Mouse (Mus musculus) adrenal gland, postnatal 25 days (tissue): ENCODE results near the gene Cyp11a1. TPM values are rescaled to one million over a fixed set of nuclear protein-coding genes. Genes with fewer than 3 reads are reported as not detected.

Experiments used
- DNase-seq: peaks from one replicate; pipeline ENCODE4 v3.0.0; 2021; ENCODE audit warnings: mixed read lengths
- long read RNA-seq: library from polyadenylated mRNA; stranded (forward); transcript quantifications from one replicate; pipeline ENCODE4 v2.0.0, GENCODE M21; 2021
- total RNA-seq: library from RNA; stranded (reverse); gene quantifications from 2 replicates; pipeline ENCODE4 v1.2.3, GENCODE M21; 2021

Gene Cyp11a1
- total RNA-seq, result 6,596 and 7,089 TPM in 2 replicates
- long read RNA-seq, transcript Cyp11a1-201 (9 exons, 2,120 nt), result major isoform, 6,067 of 10,879 reads
- long read RNA-seq, transcript Cyp11a1-204 (4 exons, 3,439 nt), result minor isoform, 10 of 10,879 reads
- long read RNA-seq, partial matches to known transcripts, result 781 of 10,879 reads
- long read RNA-seq, other reads (novel, unspliced or antisense), result 4,021 of 10,879 reads

DNA sequence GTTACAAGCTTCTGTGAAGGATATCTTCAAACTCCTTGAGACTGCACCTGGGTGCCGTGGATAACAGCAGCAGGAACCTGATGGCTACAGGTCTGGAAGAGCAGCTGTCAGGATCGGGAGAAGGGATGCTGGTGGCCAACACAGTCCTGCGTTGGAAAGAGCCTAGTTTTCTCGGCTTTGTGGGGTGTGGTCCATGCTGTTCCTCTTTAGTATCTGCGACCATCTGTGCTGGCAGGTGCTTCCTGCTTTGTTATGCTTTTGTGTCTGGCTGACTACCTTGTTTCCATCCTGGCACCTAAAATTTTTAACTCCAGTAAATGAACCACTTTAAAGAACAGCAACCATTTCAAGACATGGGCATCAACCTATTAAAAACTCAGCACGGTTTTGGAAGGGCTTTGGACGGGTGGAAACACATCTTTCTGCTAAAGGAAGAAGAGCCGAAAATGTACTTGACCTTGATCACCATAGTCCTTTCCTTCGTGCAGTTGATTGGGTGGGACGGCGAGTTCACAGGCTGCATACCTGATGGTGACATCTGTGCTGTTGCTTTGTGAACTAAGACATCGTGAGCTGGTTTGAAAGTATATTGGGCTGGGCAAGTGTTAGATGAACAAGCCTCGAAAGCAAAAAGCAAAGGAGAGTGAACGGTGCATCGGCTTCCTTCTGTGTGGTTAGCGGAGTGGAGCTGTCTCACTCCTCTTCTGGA is at the start of gene Cyp11a1:
TSS of gene Cyp11a1 (plus strand) at position 659 of the 709 bp plus-strand sequence.
- no peak for DNase-seq

DNA sequence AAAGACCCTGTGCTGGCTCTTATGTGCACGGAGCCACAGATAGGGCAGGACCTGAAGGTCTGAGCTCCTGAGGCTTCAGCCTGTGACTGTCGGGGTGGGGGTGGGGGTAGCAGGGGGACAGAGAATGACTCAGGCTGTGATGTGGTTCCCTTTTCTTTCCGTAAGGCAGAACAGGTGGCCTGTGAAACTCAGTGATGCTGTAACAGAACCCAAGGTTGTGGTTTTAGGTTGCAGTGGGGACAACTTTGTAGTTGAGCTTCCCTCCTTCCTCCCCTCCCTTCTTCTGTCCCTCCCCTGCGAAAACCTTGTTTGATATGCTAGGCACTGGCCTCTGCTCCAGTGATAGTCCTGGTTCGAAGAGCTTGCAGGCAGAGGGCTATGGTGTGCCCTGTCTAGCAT is 49.4 kb upstream of the Cyp11a1 start:
- no peak for DNase-seq

DNA sequence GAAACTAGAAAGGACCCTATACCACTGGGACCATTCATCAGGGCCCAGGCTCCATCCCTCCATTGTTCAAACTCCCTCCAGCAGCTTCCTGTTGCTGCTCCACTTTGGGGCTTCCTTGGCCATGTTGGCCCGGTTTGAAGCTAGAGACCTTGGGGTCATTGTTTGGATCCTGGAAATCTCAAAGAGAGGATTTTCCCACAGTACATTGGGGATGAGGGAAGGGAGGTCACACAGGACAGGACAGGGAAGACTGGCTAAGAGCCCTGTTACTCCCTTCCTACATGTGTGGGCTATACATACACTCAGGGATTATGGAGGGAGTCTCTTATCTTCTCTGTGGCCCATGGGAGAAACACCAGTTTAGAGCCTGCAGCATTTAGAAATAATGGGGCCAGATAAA is 47.6 kb upstream of the Cyp11a1 start:
- DNase-seq, result no peak

DNA sequence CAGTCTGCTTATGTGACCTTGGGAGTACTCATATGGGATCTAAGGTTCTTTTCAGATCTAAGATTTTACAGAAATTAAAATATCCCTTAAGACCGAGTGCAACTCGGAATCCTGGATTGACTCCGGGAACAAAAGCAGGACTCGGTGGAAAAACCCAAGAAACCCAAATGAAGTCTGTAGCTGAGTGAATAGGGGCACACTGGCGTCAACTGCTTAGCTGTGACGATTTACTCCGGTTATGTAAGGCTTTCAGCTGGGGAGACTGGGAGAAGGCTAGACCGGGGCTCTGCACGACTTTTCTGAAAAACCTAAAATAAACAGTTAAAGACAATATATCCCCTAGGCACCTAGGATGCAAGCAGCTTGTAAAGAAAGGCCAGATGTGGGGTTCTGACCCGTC is 46.8 kb upstream of the Cyp11a1 start:
- no peak for DNase-seq

DNA sequence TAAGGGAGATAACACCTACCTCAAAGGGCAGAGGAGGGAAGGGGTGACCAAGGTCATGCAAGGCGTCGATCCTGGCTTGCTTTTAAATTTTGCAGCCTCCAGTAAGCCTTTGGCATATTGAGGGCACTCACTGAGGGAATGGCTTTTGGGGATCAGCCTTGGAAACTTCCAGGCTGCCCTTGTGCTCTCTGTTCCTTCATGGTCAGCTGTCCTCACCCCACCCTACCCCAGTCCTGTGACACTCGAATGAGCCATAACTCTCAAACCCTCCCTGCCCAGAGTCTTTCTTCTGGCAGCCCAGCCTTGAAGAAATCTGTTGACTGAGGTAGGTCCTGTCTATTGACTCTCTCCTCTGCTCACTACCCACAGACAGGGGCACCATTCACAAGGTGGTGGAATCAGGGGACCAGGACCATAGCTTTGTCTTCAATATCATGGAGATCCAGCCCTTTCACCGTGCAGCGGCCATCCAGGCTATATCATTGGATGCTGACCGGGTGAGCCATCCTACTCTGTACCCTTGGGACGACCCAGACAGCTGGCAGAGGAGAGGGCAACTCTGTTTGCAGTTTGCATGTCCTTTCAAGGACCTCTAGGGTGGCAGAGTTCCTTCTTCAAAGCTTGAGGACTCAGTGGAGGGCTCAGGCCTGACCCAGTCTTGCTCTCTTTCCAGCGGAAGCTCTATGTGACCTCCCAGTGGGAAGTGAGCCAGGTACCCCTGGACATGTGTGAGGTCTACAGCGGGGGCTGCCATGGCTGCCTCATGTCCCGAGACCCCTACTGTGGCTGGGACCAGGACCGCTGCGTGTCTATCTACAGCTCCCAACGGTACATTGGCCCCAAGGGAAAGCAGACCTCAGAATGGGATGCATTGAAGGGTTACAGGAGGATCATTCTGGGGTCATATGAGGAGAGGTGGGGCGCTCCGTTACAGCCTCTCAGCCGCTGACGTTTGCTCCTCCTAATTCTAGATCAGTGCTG is 46.0 kb upstream of the Cyp11a1 start:
- DNase-seq, result no peak

DNA sequence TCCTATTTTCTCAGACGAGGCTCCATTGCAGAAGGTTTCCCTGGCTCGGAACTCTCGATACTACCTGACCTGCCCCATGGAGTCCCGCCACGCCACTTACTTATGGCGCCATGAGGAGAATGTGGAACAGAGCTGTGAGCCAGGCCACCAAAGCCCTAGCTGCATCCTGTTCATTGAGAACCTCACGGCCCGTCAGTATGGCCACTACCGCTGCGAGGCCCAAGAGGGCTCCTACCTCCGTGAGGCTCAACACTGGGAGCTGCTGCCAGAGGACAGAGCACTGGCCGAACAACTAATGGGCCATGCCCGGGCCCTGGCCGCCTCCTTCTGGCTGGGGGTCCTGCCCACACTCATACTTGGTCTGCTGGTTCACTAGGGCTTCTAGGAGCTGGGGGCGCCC is 45.0 kb upstream of the Cyp11a1 start:
- no peak for DNase-seq

DNA sequence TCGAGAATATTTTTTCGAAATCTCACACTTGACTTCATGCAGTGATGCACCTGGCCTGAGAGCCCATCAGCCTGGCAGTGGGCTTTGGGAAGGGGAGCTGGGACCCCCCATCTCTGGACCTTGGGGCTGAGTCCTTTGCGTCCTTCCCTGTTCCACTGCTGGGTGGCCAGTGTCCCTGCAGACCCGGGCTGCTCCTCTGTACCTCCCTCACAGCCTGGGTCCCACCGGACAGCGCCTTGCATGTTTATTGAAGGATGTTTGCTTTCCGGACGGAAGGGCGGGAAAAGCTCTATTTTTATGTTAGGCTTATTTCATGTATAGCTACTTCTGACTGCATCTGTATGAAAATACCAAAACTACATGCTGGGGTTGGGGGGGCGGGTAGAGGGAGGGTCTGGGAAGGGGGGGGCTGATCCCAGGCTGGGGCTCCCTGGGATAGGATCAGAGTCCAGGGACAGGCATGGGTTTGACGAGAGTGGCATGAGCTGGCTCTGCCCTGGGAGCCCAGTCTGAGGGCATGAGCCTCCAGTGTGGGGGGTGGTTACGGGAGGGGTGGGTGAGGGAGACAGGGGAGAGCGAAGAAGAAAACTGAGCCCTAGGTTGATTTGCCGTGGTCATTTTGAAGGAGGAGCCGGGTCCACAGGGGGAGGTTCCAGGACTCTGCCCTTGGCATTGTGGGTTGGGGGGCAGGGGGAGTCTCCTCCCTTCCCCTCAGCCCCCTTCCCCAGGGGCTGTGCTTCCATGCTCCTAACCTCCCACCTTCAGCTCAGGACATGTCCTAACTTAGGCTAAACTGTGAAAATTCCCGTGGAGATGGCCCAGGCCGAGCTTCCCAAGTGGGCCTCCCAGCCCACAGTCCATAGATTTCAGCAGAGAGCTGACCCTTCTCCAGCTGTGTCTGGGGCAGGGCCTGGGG is 44.1 kb upstream of the Cyp11a1 start:
- no peak for DNase-seq

DNA sequence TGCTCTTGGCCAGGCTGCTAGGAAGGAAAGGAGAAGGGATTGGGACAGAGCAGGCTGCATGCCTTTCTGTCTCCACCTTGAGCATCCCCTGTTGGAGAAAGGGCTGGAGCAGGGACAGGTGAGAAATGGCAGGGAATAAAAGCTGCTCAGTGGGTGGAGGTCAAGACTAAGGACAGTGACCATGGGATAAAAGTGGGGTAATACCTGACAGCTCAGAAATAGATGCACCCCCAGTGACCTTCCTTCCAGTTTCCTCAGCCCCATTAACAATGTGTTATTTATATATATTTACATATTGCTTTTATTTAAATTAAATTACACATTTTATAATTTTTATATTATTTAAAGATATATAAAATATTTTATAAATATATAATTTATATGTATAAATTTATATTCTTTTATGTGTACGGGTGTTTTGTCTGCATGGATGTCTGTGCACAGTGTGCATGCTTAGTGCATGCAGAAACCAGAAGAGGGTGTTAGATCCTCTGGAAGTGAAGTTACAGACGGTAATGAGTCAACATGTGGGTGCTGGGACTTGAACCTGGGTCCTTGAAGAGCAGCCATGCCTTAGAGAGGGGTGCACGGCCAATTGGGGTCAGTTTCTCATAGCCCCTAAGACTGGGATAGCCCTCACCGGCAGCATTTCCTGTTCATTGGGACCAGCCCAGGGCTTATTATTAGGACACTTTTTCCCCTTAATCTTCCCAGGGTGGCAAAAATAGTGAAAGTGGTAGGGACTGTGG is 42.8 kb upstream of the Cyp11a1 start:
- DNase-seq, result no peak

DNA sequence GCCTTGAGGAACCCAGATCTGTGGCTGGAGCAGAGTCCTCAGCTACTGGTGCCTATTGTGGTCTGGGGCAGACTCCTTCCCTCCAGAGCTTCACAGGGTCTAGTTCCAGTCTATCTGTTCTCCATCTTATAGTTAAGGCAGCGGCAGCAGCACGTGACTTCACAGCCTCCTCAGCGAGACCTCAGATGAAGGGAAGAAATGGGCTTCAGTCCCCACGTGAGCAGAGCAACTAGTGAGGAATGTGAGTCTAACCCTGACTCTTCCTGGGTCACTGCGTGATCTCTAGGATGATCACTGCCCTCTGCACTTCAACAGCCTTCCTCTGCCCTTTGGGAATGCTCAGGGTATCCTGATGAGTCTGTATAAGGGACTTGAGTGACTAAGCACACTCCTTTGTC is 42.2 kb upstream of the Cyp11a1 start:
- no peak for DNase-seq

DNA sequence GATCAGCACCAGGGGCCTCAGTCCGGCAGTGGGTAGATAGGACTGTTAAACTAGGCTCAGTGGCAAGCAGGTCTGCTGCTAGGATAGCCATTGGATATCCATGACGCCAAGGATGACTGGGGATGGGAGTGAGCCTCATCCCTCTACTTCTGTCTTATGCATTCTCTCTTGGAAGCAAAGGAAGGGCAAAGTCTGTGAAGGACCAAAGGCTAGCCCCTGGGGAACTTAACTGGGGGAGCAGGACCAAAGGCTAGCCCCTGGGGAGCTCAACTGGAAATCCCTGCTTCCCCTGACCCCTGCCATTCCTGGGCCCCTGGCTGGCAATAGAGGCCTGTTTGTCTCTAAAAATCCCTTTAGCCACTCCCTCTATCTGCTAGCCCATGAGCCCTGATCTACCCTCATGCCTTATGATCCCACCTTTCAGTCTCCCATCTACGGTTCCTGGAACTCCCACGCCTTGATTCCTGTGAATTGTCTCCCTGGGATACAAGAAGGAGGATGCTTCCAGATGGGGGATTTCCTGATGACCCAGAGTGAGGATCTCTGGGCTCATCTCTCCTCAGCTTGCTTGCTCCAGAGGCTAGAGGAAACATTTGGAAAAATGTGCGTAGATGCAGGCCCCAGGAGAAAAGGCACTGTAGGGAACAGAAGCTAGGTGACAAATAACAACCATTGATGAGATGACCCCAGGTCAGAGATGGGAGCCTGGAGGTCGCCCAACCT is 41.5 kb upstream of the Cyp11a1 start:
- DNase-seq, result no peak

DNA sequence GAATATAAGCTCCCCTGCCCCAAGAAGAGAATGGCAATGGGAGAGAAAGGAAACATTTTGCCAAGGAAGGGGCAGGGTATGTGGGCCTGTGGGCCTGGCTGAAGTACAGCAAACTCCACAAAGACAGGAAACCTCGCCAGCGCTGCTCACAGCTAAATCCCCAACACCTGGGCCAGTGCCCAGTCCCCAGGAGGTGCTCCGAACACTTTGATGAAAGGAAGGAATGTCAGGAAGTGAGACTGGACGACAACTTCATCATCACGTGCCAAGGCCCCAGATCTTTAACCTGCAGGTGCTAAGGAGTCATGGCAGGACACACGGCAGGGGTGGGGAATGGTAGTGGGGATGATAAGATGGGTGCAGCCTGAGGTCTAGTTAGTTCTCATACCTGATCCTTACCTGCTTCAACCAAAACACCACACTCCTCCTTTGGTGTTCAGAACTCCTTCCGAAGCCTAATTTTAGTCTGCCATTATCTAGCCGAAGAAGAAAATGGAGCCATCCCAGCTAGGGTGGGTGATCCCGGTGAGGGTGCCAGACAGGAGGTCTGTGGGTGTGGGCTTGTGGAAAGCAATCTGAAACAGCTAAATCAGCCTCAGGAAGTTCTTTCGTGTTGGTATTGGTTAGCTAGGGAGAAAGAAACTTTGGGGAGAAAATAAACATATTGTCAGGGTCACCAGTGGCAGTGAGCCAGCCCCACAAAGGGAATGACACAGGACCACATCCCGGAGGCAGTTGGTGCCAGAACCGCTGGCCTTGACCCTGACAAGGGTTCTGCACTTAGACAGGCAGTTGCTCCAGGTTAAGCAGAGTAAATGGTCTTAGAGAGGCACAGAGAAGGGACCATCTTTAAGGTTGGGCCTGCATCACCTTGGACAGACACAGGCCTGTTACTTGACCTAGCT is 40.7 kb upstream of the Cyp11a1 start:
- DNase-seq, result peak; percentile 87

DNA sequence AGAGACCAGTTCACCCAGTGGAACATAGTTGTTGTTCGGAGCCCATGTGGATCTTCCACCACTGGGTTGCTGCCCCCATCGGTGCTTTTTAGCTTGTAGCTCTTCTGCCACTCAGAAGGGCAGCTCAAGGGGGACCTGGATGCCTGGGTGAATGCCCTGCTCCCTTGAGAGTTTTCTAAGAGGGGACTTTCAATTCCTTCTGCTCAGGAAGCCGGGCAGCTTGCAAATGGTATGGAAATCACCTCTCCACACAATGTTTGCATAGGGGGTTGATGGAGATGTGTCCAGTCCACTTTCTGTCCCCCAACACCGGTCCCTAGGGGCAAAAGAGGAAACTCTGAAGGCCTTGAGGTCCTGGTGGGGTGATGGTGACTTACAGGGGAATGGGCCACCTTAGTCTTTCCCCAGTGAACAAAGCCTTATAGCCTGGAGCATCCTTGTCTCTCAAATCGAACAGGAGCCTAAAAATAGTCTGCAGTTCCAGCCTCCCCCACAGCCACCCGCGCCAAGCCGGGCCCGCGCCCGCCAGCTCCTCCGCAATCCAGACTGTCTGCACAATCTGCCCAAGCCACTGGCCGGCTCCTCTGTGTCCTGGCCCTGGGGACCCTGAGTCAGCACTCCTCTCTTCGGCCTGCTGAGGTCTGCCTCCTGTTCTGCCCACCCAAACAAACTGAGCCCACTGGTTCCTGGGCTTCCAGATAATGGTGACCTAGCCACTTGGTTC is 38.8 kb upstream of the Cyp11a1 start:
- peak; percentile 43 for DNase-seq

DNA sequence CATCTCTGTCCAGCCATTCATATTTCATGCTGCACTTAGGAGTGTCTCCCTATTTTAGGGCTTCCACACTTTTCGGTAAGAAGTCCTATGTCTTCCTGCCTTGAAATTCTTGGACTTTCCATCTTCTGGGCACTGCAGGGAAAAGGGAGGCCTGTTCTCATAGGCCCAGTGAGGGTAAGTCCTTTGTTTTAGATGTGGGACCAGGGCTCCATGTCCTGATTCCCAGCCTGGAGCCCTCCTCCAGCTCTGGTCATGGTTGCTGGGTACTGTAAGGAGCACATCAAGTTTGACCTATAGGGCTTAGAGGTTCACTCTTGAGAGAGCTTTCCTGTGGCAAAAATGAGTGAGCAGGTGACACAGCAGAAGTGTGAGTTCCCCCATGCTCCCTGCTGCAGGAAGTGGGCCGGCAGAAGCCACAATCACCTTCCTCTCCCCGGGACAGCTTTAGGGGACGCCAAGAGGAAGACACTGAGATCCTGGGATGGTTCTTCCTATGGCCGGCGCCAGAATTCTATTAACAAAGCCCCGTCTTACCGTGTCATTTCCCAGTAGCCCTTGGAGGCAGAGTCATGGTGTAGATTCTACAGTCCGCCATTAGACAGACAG is 37.9 kb upstream of the Cyp11a1 start:
- no peak for DNase-seq

DNA sequence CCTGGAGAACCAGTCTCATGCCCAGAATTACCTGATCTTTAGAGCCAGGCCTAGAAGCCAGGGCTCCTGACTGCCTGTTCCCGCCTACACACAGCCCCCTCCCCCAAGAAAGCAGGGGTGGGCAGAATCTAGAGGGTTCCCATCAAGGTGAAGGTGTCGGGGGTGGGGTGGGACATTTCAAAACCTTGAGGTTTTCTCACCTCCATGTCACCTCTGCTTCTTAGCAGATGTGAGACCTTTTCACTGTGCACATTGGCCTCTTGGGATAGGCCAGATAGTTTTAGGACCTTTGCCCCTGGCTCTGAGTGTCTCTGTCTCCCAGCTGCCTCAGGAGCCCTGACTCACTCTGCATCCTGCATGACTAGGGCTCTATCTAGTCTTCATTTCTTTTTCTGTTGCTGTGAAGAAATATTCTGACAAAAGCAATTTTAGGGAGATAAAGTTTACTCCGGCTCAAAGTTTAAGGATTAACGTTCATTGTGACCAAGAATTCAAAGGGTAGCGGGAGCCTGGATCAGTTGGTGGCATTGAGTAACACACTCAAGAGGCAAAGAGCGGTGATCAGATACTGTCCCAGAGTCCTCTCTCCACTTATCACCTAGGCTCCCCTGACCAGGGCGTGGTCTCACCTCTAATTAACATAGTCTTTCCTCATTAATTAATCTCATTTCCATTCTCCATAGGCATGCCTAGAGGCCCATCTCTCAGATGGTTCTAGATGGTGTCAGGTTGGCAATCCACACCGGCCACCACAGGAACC is 37.2 kb upstream of the Cyp11a1 start:
- no peak for DNase-seq

DNA sequence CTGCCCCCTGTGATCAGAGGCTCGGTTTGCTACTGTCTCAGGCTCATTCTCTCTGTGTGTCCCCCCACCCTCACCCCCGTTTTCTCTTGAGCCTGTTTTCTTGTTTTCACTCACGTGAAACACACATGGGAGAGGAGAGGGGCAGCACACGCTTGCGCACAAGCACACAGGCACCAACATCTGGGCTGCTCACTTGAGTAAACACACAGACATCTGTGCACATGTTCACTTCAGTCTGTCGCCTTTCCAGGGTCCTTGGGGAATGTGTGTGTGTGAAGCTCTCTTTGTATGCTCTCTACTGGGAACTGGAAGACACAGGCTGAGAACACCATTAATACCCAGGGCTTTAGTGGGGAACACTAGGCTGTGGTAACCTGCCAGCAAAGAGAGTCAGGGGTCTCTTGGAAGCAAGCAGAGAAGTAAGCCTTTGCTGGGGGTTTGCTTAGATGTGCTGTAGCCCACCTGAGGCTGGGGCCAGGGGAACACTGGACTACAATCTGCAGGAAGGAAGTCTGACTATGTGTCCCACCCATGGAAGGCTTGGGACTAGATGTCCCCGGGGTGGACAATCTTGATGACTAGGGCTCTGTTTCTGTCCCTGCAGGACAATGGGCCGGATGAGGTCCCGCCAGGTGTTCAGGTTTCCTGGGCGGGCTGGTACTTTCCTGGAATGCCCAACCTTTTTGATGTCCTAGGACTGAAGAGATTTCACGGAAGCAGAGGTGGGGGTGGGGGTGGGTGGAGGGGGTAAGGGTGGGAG is 36.3 kb upstream of the Cyp11a1 start:
- no peak for DNase-seq

DNA sequence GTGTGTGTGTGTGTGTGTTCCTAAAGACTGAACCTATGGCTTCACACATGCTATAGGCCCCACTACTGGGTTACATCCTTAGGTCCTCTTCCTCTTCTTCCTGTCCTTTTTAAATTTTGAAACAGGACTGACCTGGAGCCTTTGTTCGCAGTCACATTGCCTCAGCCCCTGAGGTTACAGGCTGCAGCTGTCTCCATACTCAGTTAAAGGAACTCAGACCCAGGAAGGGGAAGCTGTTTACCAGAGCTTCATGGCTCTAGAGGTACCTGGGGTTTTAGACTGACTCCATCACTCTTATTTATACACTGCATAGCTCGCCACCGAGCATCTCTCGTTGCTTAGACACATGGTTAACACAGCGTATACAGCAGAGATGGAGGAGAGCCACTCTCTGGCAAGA is 34.8 kb upstream of the Cyp11a1 start:
- DNase-seq, result no peak

DNA sequence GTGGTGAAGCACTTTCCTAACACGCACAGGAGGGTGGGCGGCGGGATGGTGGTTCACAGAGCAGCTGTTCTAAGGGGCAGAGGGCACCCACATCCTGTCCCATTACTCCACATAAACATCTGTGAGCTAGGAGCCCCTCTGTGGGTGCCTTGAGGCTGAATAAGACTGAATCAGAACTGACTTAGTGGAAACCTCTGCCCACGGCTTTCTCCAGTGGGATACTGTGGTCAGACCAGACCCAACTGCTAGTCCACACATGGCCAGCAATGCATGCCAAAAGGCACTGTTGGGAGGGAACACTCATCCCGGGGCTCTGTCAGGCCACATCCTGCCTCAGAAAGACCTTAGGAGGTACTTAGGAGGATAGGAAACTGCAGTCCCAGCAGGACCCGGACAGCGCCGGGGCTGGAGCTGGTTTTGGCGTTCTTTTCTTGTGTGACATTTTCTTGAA is 34.0 kb upstream of the Cyp11a1 start:
- no peak for DNase-seq
